In genomic region chr11:80212282-80212681, GRCm38 (mm10) we compare ENCODE assay signal across 27 mouse cellular contexts. TPM values are rescaled to one million over a fixed set of nuclear protein-coding genes. Genes with fewer than 3 reads are reported as not detected.
"Had no signal": no experiment of that assay in that cellular context is flagged by ENCODE, and none has a peak within 500 bp of the region (broad histone marks: within the 10 kb centered on the region; RNA-seq: fewer than 3 reads in every experiment).

No protein-coding gene starts in this region.

- H3K36me3 ChIP-seq: embryonic facial prominence, embryonic 15.5 days had no signal

- H3K4me3 ChIP-seq: embryonic facial prominence, embryonic 10.5 days; embryonic facial prominence, embryonic 12.5 days; embryonic facial prominence, embryonic 13.5 days; embryonic facial prominence, embryonic 15.5 days; erythroblast, embryonic 14.5 days; forebrain, embryonic 10.5 days; forebrain, embryonic 12.5 days; forebrain, embryonic 13.5 days; forebrain, embryonic 15.5 days; gastrocnemius, adult 2 months had no signal

- H3K27ac ChIP-seq: embryonic facial prominence, embryonic 10.5 days; embryonic facial prominence, embryonic 12.5 days; embryonic facial prominence, embryonic 13.5 days; embryonic facial prominence, embryonic 15.5 days; forebrain, embryonic 10.5 days; forebrain, embryonic 12.5 days; forebrain, embryonic 13.5 days; forebrain, embryonic 15.5 days; gastrocnemius, adult 2 months had no signal

- H3K27me3 ChIP-seq: embryonic facial prominence, embryonic 12.5 days; embryonic facial prominence, embryonic 13.5 days; embryonic facial prominence, embryonic 15.5 days; forebrain, embryonic 12.5 days; forebrain, embryonic 13.5 days; forebrain, embryonic 15.5 days had no signal

- DNase-seq: cerebellum, adult 2 months; cerebellum, adult 8-10 months; cerebellum, adult 9-10 months; cerebellum, adult 9-11 months; cerebellum, postnatal 10 days; cerebellum, postnatal 14 days; cerebellum, postnatal 25 days; cerebellum, postnatal 36 days; embryo, embryonic 11 days; forebrain, postnatal 0 days; gastrocnemius, adult 2 months; gastrocnemius, postnatal 10 days; gastrocnemius, postnatal 14 days; gastrocnemius, postnatal 25 days; gastrocnemius, postnatal 36 days; heart, adult 18-20 months had no signal

- H3K9ac ChIP-seq: embryonic facial prominence, embryonic 12.5 days; embryonic facial prominence, embryonic 13.5 days; embryonic facial prominence, embryonic 15.5 days; forebrain, embryonic 12.5 days; forebrain, embryonic 13.5 days; forebrain, embryonic 15.5 days; forebrain, postnatal 0 days had no signal

RNA-seq across cellular contexts. Expression of gene Adap2, which starts 58.4 kb away (rescaled TPM):
- total RNA-seq: common myeloid progenitor, adult 5-6 weeks; granulocyte monocyte progenitor cell, adult 5-6 weeks had no signal
- polyA plus RNA-seq: erythroblast, embryonic 14.5 days had no signal
